Mouse (Mus musculus) urinary bladder, adult 2 months (tissue): ENCODE results near the gene Usp24. TPM values are rescaled to one million over a fixed set of nuclear protein-coding genes. Genes with fewer than 3 reads are reported as not detected.

Experiments used
- DNase-seq: peaks from one replicate; pipeline ENCODE4 v3.0.0; 2022; ENCODE audit warnings: low spot score
- polyA plus RNA-seq: library from polyadenylated mRNA; depleted of rRNA; stranded (reverse); fragments of >200 nt; gene quantifications from 2 replicates; pipeline ENCODE4 v1.2.3, GENCODE M21; 2012; rRNA removed

Usp24 gene
- 9.9 and 12.2 TPM in 2 replicates for polyA plus RNA-seq

- DNase-seq, result peak; percentile 84
Measured at GRCm38 (mm10) chr4:106315921-106316350, at the start of gene Usp24. Usp24 (plus strand) TSS chr4:106316213.

GRCm38 (mm10) chr4:106276937-106277336 lies 39.1 kb upstream of the Usp24 start:
- no peak for DNase-seq

- no peak for DNase-seq
Measured at GRCm38 (mm10) chr4:106279177-106279576, 36.8 kb upstream of the Usp24 start.

- DNase-seq, result no peak
Measured at GRCm38 (mm10) chr4:106281128-106281491, 34.9 kb upstream of the Usp24 start.

GRCm38 (mm10) chr4:106281492-106282122 lies 34.4 kb upstream of the Usp24 start:
- DNase-seq, result no peak

- no peak for DNase-seq
Measured at GRCm38 (mm10) chr4:106282123-106282510, 33.9 kb upstream of the Usp24 start.

- DNase-seq, result no peak
Measured at GRCm38 (mm10) chr4:106286958-106287743, 28.9 kb upstream of the Usp24 start.

GRCm38 (mm10) chr4:106290201-106290600 lies 25.8 kb upstream of the Usp24 start:
- DNase-seq, result no peak

GRCm38 (mm10) chr4:106292823-106293222 lies 23.2 kb upstream of the Usp24 start:
- no peak for DNase-seq

- no peak for DNase-seq
Measured at GRCm38 (mm10) chr4:106293378-106294090, 22.5 kb upstream of the Usp24 start.

GRCm38 (mm10) chr4:106295696-106296095 lies 20.3 kb upstream of the Usp24 start:
- DNase-seq, result no peak

GRCm38 (mm10) chr4:106296412-106297086 lies 19.5 kb upstream of the Usp24 start:
- no peak for DNase-seq

- DNase-seq, result no peak
Measured at GRCm38 (mm10) chr4:106301346-106301745, 14.7 kb upstream of the Usp24 start.

- no peak for DNase-seq
Measured at GRCm38 (mm10) chr4:106308090-106308489, 7.9 kb upstream of the Usp24 start.

- DNase-seq, result no peak
Measured at GRCm38 (mm10) chr4:106312651-106313050, 3.4 kb upstream of the Usp24 start.

- no peak for DNase-seq
Measured at GRCm38 (mm10) chr4:106313070-106313469, 2.9 kb upstream of the Usp24 start.

- DNase-seq, result no peak
Measured at GRCm38 (mm10) chr4:106313874-106314273, 2.1 kb upstream of the Usp24 start.

GRCm38 (mm10) chr4:106314291-106314690 lies 1.7 kb upstream of the Usp24 start:
- DNase-seq, result no peak

GRCm38 (mm10) chr4:106316351-106317178 lies 552 bp downstream of the Usp24 start:
- no peak for DNase-seq

- no peak for DNase-seq
Measured at GRCm38 (mm10) chr4:106317179-106318055, 1.4 kb downstream of the Usp24 start.
